Mouse (Mus musculus) myocyte (in vitro differentiated cells): ENCODE measurements around the gene Cst11.

Experiments
- POLR2A ChIP-seq: IDR thresholded peaks from one replicate; pipeline ENCODE4 v1.6.1; 2011; ENCODE audit warnings: low read depth, mild to moderate bottlenecking, control low read depth, moderate library complexity; ENCODE audit not compliant: insufficient read length
- TCF12 ChIP-seq: IDR thresholded peaks from one replicate; pipeline ENCODE4 v1.6.1; 2011; ENCODE audit warnings: mild to moderate bottlenecking, control low read depth; ENCODE audit not compliant: poor library complexity, insufficient read depth, severe bottlenecking

DNA sequence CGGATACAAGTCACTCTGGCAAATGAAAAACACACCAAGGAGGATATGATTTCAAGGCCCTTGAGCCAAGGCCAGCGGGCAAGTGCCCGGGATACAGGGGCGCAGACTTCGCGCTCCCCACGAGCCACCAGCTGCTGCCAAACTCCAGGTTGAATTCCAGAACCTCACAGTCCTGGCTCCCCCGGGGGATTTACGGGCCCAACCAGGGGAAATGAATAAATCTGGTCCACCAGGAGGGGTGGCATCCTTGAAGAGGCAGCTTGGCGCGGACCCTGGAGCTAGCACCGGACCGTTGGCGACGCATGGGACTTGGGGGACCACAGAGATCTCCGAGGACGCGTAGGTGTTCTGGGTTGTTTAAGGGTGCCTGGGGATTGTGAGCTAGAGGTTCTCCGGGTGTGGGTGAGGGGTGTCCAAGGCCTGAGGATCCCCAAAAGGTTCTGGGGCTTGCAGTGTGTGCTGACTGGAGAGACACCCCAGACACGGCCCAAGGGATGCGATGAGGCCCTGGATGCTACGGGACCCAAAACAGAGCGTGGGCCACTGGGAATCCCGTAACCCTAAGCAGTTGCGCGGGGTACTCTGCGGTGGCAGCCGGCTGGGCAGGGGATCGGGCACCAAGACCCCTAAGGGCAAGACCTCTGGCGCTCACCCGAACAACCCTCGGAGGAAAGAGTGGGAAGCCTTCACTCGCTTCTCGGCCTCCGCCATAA, 39.5 kb downstream of the Cst11 start:
- TF ChIP-seq TCF12, result no peak
- TF ChIP-seq POLR2A, result no peak
